Mouse (Mus musculus): Measurements from ENCODE around the gene Spata3. TPM values are rescaled to one million over a fixed set of nuclear protein-coding genes. Genes with fewer than 3 reads are reported as not detected.

Gene Spata3
- not detected for polyA plus RNA-seq (2017; shearing (Covaris generic))

DNA sequence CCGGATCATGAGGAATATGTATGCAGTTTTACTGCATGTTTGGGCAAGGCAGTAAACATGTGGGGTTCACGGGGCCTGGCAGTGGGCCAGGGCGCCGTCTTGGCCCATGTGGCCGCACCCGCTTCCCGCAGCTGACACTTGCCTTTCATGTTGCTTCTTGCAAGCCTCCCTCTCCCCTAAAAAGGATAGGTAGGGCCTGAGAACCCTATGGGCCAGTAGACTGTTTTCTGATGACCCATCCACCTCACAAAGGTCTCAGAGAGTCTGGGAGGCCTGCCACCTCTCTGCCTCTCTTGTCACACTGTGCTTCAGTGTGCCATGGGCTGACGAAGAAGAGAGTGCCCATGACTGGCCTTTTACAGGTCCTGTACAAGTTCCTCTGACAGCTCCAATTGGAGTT, at the start of gene Spata3:
Spata3 (plus strand) TSS at position 301 of the 400 bp plus-strand sequence.

DNA sequence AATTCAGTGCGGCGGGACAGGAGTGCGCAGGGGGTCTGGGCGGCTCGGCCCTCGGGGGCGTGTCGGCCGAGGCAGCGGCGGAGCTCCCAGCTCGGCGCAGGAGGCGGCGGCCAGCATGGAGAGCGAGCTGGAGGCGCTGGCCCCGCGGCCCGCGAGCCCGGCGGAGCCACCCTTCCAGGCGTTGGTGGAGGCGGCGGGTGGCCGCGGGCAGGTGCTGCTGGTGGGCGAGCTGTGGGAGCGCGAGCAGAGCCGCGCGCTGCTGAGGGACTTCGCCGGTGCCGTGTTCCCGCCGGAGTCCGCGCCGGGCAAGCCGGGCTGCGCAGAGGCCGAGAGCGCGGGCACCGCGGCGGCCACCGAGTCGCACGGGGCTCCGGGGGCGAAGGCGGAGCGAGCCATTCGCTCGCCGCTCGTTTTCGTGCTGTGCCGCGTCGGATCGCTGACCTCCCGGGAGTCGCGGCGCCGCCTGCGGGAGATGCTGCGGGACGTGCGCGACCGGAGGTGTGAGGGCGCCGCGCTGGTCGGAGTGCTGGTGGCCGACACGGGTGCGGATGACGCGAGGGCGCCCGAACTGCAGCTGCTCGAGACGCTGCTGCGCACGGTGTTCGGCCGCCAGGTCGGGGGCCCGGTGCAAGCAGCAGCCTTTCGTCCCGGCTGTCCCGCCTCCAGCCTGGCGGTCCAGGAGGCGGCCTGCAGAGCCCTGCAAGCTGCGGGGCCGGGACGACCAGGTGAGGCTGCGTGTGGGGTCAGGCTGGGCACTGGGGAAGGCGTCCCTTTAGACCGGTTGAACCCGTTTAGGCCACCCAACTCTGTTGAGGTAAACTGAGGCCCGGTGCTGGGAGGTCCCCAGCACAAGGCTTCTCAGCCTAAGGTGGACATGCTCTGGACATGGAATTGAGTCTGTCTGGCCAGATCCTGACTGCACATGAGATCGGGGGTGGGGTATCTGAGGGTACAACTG, 29.5 kb downstream of the Spata3 start, which contains the start of gene 2810459M11Rik:
2810459M11Rik (plus strand) TSS at position 16 of the 958 bp plus-strand sequence.

DNA sequence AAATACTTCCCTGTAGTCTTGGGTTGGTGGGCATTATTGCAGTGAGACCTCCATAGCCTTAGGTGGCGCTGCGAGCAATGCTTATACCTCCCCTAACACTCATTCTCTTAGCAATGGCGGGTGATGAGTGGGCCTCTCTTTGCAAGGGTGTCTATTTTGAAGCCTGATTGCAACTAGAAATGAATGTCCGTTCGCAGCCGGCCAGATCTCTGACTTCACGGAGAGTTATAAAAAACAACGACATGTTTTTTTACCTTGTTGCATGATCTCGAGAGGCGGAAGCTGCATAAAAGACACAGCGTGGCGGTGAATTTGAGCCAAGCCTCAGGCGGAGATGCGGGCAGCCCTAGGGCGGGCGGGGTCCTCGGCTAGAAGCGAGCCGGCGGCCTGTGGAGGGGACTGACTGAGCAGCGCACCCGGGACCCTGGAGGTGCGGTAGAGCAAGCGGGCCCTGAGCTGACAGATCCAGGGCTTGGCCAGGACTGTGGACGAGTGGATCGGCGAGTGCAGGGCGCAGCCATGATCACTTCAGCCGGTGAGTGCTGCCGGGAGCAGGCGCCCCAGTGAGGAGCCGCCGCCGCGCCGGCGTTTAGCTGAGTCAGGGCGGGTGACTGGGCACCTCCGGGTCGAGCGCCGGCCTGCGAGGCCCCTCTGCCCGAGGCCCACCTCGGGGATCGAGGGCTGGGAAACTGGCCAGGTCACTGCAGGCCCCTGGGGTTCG, 47.8 kb downstream of the Spata3 start, which contains the start of gene Psmd1:
Psmd1 (plus strand) TSS at position 117 of the 721 bp plus-strand sequence.

Other genes starting within 250 kb of the Spata3 start
- 27.2 TPM for gene A630001G21Rik, start 238.2 kb upstream of the Spata3 start, polyA plus RNA-seq (2017; shearing (Covaris generic))
- gene Cab39, start 223.4 kb upstream of the Spata3 start, polyA plus RNA-seq (2017; shearing (Covaris generic)) = 160 TPM
- 196 TPM for gene Itm2c, start 122.5 kb upstream of the Spata3 start, polyA plus RNA-seq (2017; shearing (Covaris generic))
- gene 4933407L21Rik, start 88.3 kb upstream of the Spata3 start, polyA plus RNA-seq (2017; shearing (Covaris generic)) = 0.71 TPM
- 11.1 TPM for gene Gpr55, start 55.8 kb upstream of the Spata3 start, polyA plus RNA-seq (2017; shearing (Covaris generic))
- gene 2810459M11Rik, start 29.0 kb downstream of the Spata3 start, polyA plus RNA-seq (2017; shearing (Covaris generic)) = 0.38 TPM
- 63.9 TPM for gene Psmd1, start 47.6 kb downstream of the Spata3 start, polyA plus RNA-seq (2017; shearing (Covaris generic))
- not detected for gene Htr2b, start 95.2 kb downstream of the Spata3 start, polyA plus RNA-seq (2017; shearing (Covaris generic))
- gene Gm21972, start 116.8 kb downstream of the Spata3 start, polyA plus RNA-seq (2017; shearing (Covaris generic)) = not detected
- gene Armc9, start 138.0 kb downstream of the Spata3 start, polyA plus RNA-seq (2017; shearing (Covaris generic)) = 6.5 TPM

Measured in effector memory CD4-positive, alpha-beta T cell, adult 7 months (primary cell).